Mouse (Mus musculus): Measurements from ENCODE around the gene Gm27029. TPM values are rescaled to one million over a fixed set of nuclear protein-coding genes. Genes with fewer than 3 reads are reported as not detected.

The Gm27029 gene
- polyA plus RNA-seq, 1 experiment from 2014 or later: 14.0 TPM

DNA sequence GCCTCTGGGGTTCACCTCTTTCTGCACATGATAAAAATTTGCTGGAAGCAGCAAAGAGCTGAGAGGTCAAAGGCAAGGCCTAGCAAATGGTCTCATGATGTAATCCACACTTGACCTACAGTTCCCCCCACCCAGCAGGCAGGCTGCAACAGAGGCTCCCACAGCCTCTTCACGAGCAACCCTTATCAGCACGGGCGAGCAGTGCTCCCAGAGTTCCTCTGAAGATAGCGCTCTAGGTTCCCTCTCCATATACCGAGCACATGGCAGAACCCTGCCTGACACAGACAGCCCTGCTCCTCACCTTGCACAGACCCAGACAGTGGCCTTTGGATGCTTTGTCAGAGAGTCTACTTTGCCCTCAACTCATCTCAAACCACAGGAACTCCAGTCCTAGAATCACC is 60.1 kb downstream of the Gm27029 start:
- H3K27ac ChIP-seq (ENCODE audit: poor library complexity, severe bottlenecking): no peak overlapping the region
- 13% methylated on average over 5 of the region's 5 CpGs for WGBS

DNA sequence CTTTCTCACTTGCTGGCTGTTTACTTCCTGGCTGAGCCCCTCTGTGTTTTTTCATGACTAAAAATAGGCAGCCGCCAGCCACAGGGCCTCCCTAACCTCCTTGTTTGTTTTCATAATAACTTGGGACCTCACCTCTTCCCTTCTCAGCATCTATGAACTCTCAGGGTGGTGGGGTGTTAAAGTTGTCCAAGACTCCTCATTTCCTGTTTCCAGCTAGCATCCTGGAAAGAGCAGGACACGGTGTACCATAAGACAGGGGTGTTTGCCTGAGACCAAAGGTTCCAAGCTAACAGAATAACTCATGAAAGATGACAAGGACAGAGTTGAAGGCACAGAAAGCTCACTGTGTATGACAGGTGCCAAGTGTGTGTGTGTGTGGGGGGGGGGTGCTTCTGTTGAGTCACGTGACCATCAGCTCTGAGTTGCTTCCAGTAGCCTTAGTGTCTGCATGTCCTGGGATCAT is 63.9 kb downstream of the Gm27029 start:
- WGBS: 28% methylated on average over 3 of the region's 3 CpGs
- no peaks in the 10 kb centered on the region for H3K9me3 ChIP-seq (replicated peaks)
- H3K4me3 ChIP-seq: no peak overlapping the region
- no peaks in the 10 kb centered on the region for H3K27me3 ChIP-seq (replicated peaks)
- H3K9ac ChIP-seq: no peak overlapping the region
- H3K4me2 ChIP-seq: peak overlapping the region; percentile 8; the same call in 1 of the 2 replicates
- H3K27ac ChIP-seq (ENCODE audit: poor library complexity, severe bottlenecking): peak overlapping the region; percentile 74; the same call in 1 of the 2 replicates
- H3K4me1 ChIP-seq (replicated peaks): peaks cover 32% of the 10 kb centered on the region
- no peak; the same call in 1 of the 2 replicates for ATAC-seq (ENCODE audit: insufficient number of reproducible peaks, low FRiP score)
- no peaks in the 10 kb centered on the region for H3K36me3 ChIP-seq

More for the DNA sequence above, 60.1 kb downstream of the Gm27029 start:
- Histone ChIP-seq H3K9me3 (replicated peaks) (no peaks in the 10 kb centered on the region), H3K36me3 (no peaks in the 10 kb centered on the region), H3K4me2 (no peak overlapping the region), H3K9ac (no peak overlapping the region), H3K4me3 (no peak overlapping the region), H3K27me3 (replicated peaks) (no peaks in the 10 kb centered on the region), H3K4me1 (replicated peaks) (peaks cover 30% of the 10 kb centered on the region)
- no peak for ATAC-seq (ENCODE audit: insufficient number of reproducible peaks, low FRiP score)

DNA sequence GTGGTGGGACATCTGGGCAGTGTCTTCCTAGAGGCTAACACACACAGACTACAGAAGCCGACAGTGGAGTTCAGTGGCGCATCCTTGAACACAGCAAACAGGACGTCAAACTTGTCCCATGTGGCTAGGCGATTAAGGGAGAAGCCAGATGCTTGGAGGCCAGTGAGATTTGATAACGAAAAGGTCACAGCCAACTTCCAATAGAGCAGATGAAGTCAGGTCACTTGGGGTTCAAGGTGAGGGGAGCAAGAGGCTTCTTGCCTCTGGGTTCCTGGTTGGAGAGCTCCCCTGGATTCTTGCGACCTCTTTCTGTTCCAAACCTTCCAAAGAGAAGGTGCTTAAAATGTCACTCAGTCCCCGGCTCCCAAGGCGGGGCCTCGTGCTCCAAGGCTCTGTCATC is 64.8 kb downstream of the Gm27029 start:
- H3K4me3 ChIP-seq: no peak overlapping the region
- no peak for ATAC-seq (ENCODE audit: insufficient number of reproducible peaks, low FRiP score)
- H3K4me2 ChIP-seq: no peak overlapping the region
- 58% methylated on average over 9 of the region's 9 CpGs for WGBS
- no peaks in the 10 kb centered on the region for H3K27me3 ChIP-seq (replicated peaks)
- H3K4me1 ChIP-seq (replicated peaks): peaks cover 32% of the 10 kb centered on the region
- no peak overlapping the region for H3K9ac ChIP-seq
- peak overlapping the region; percentile 74 for H3K27ac ChIP-seq (ENCODE audit: poor library complexity, severe bottlenecking)
- H3K36me3 ChIP-seq: no peaks in the 10 kb centered on the region
- H3K9me3 ChIP-seq (replicated peaks): no peaks in the 10 kb centered on the region

DNA sequence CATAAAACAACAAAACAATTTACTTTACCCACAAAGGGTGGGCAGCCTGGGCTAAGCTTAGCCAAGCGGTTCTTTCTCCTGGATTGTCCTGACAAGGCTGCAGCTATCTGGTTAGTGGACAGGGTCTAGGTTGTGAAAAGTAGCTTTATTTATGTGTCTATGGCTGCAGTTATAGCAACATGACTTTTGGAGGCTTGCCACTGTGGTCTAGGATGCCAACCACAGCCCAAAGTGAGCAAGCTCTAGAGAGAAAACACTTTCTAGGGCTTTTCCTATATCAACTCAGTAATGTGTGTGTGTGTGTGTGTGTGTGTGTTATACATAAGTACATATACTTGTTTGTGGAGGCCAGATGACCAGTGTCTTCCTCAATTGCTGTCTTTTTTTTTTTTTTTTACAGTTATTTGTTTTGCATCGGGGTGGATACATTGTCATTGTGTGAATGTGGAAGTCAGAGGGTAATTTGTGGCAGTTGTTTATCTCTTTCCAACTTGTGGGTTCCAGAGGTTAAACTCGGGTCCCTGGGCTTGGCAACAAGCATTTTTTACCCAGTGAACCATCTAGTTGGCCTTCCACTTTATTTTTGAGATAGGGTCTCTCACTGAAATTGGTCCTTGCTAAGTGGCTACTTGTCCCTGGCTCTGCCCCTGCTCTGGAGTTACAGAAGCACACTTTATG is 67.0 kb downstream of the Gm27029 start:
- no peak for ATAC-seq (ENCODE audit: insufficient number of reproducible peaks, low FRiP score)
- Histone ChIP-seq H3K4me1 (replicated peaks) (peaks cover 23% of the 10 kb centered on the region), H3K9me3 (replicated peaks) (no peaks in the 10 kb centered on the region), H3K27me3 (replicated peaks) (no peaks in the 10 kb centered on the region), H3K27ac (ENCODE audit: poor library complexity, severe bottlenecking) (no peak overlapping the region), H3K36me3 (no peaks in the 10 kb centered on the region), H3K4me2 (no peak overlapping the region), H3K9ac (no peak overlapping the region), H3K4me3 (no peak overlapping the region)
- 75% methylated on average over 3 of the region's 3 CpGs for WGBS

Small RNAs within 50 kb of the gene (microRNA-seq; reads per million reads assigned to microRNA genes)
- gene Mir6929: 1.9 reads per million

Other genes with a start within 250 kb of the Gm27029 start
- 0.15 and 0.36 TPM in 2 replicates for gene Ccr10, start 249.4 kb downstream of the Gm27029 start, polyA plus RNA-seq (2016; fragmentation: Nextera tagmentation; extraction: Ambion mirVana)
- 14.9 and 16.1 TPM in 2 replicates for gene Ezh1, start 198.3 kb downstream of the Gm27029 start, polyA plus RNA-seq (2016; fragmentation: Nextera tagmentation; extraction: Ambion mirVana)
- 233 and 245 TPM in 2 replicates for gene Ramp2, start 178.8 kb downstream of the Gm27029 start, polyA plus RNA-seq (2016; fragmentation: Nextera tagmentation; extraction: Ambion mirVana)
- 98.8 and 101 TPM in 2 replicates for gene Vps25, start 171.1 kb downstream of the Gm27029 start, polyA plus RNA-seq (2016; fragmentation: Nextera tagmentation; extraction: Ambion mirVana)
- 14.0 TPM in 2 replicates for gene Wnk4, start 164.2 kb downstream of the Gm27029 start, polyA plus RNA-seq (2016; fragmentation: Nextera tagmentation; extraction: Ambion mirVana)
- 0.81 and 1.5 TPM in 2 replicates for gene Cntd1, start 145.8 kb downstream of the Gm27029 start, polyA plus RNA-seq (2016; fragmentation: Nextera tagmentation; extraction: Ambion mirVana)
- 165 and 171 TPM in 2 replicates for gene Coa3, start 145.7 kb downstream of the Gm27029 start, polyA plus RNA-seq (2016; fragmentation: Nextera tagmentation; extraction: Ambion mirVana)
- gene Becn1, start 122.5 kb downstream of the Gm27029 start, polyA plus RNA-seq (2016; fragmentation: Nextera tagmentation; extraction: Ambion mirVana): 141 TPM in 2 replicates
- 131 and 136 TPM in 2 replicates for gene Psme3, start 108.6 kb downstream of the Gm27029 start, polyA plus RNA-seq (2016; fragmentation: Nextera tagmentation; extraction: Ambion mirVana)
- gene Aoc2, start 99.7 kb downstream of the Gm27029 start, polyA plus RNA-seq (2016; fragmentation: Nextera tagmentation; extraction: Ambion mirVana): 1.3 and 1.5 TPM in 2 replicates
- gene Aoc3, start 94.2 kb downstream of the Gm27029 start, polyA plus RNA-seq (2016; fragmentation: Nextera tagmentation; extraction: Ambion mirVana): 0.06 and 0.17 TPM in 2 replicates
- gene G6pc, start 57.2 kb downstream of the Gm27029 start, polyA plus RNA-seq (2016; fragmentation: Nextera tagmentation; extraction: Ambion mirVana): not detected in 2 replicates
- gene Aarsd1, start 7.2 kb downstream of the Gm27029 start, polyA plus RNA-seq (2016; fragmentation: Nextera tagmentation; extraction: Ambion mirVana): 42.9 and 55.5 TPM in 2 replicates
- gene Rundc1, start 289 bp upstream of the Gm27029 start, polyA plus RNA-seq (2016; fragmentation: Nextera tagmentation; extraction: Ambion mirVana): 17.3 and 17.4 TPM in 2 replicates
- 80.3 and 80.5 TPM in 2 replicates for gene Ptges3l, start 537 bp upstream of the Gm27029 start, polyA plus RNA-seq (2016; fragmentation: Nextera tagmentation; extraction: Ambion mirVana)
- gene Rpl27, start 17.5 kb upstream of the Gm27029 start, polyA plus RNA-seq (2016; fragmentation: Nextera tagmentation; extraction: Ambion mirVana): 247 and 258 TPM in 2 replicates
- gene Ifi35, start 23.6 kb upstream of the Gm27029 start, polyA plus RNA-seq (2016; fragmentation: Nextera tagmentation; extraction: Ambion mirVana): 11.5 and 12.3 TPM in 2 replicates
- gene Rnd2, start 40.2 kb upstream of the Gm27029 start, polyA plus RNA-seq (2016; fragmentation: Nextera tagmentation; extraction: Ambion mirVana): 30.5 and 31.9 TPM in 2 replicates
- gene Vat1, start 41.4 kb upstream of the Gm27029 start, polyA plus RNA-seq (2016; fragmentation: Nextera tagmentation; extraction: Ambion mirVana): 39.3 and 40.4 TPM in 2 replicates
- 10.4 and 13.3 TPM in 2 replicates for gene Brca1, start 127.2 kb upstream of the Gm27029 start, polyA plus RNA-seq (2016; fragmentation: Nextera tagmentation; extraction: Ambion mirVana)
- 77.7 and 78.7 TPM in 2 replicates for gene Nbr1, start 127.4 kb upstream of the Gm27029 start, polyA plus RNA-seq (2016; fragmentation: Nextera tagmentation; extraction: Ambion mirVana)
- 4.0 and 4.5 TPM in 2 replicates for gene Tmem106a, start 157.4 kb upstream of the Gm27029 start, polyA plus RNA-seq (2016; fragmentation: Nextera tagmentation; extraction: Ambion mirVana)
- gene Gm11634, start 174.5 kb upstream of the Gm27029 start, polyA plus RNA-seq (2016; fragmentation: Nextera tagmentation; extraction: Ambion mirVana): not detected in 2 replicates
- 28.3 and 36.2 TPM in 2 replicates for gene Rdm1, start 202.4 kb upstream of the Gm27029 start, polyA plus RNA-seq (2016; fragmentation: Nextera tagmentation; extraction: Ambion mirVana)
- 10.0 and 10.3 TPM in 2 replicates for gene Arl4d, start 240.7 kb upstream of the Gm27029 start, polyA plus RNA-seq (2016; fragmentation: Nextera tagmentation; extraction: Ambion mirVana)